Mouse (Mus musculus) small intestine, adult 2 months (tissue): ENCODE results near the gene Ambp.

Source experiments
- CTCF ChIP-seq: fragments of 200-500 bp; IDR thresholded peaks from 2 replicates; pipeline ENCODE4 v1.5.1; 2012; ENCODE audit warnings: low read depth, mild to moderate bottlenecking, control low read depth, inconsistent platforms, low read length, moderate library complexity, mixed read lengths; ENCODE audit not compliant: insufficient replicate concordance, insufficient read length; ENCODE audit errors: extremely low read depth
- POLR2A ChIP-seq: fragments of 200-500 bp; IDR thresholded peaks from 2 replicates; pipeline ENCODE4 v1.6.1; 2012; ENCODE audit warnings: low read depth, mild to moderate bottlenecking, control low read depth, inconsistent platforms, low read length, moderate library complexity

GRCm38 (mm10) chr4:63102025-63102424 is 52.6 kb downstream of the Ambp start:
- TF ChIP-seq POLR2A (no peak), CTCF (no peak)
